Comparison of ENCODE assay signal across 23 mouse cellular contexts in genomic region chr2:156077461-156077860, GRCm38 (mm10). TPM values are rescaled to one million over a fixed set of nuclear protein-coding genes. Genes with fewer than 3 reads are reported as not detected.
"Had no signal": no experiment of that assay in that cellular context is flagged by ENCODE, and none has a peak within 500 bp of the region (broad histone marks: within the 10 kb centered on the region; RNA-seq: fewer than 3 reads in every experiment).

No protein-coding gene starts in this region.

- H3K4me1 ChIP-seq: midbrain, embryonic 15.5 days; neural tube, embryonic 12.5 days had no signal

- H3K27me3 ChIP-seq: liver, embryonic 13.5 days; midbrain, embryonic 12.5 days; midbrain, embryonic 15.5 days; neural tube, embryonic 12.5 days; neural tube, embryonic 15.5 days had no signal

- DNase-seq: layer of hippocampus, adult 9-11 months; liver, embryonic 13.5 days; lung, adult 2 months; lung, postnatal 14 days; lung, postnatal 4 days; right cerebral cortex, adult 18-20 months; right cerebral cortex, postnatal 14 days; right cerebral cortex, postnatal 4 days; thymus, postnatal 25 days had no signal

- H3K4me2 ChIP-seq: liver, embryonic 13.5 days; midbrain, embryonic 12.5 days; midbrain, embryonic 15.5 days; neural tube, embryonic 12.5 days; neural tube, embryonic 15.5 days had no signal

- H3K9ac ChIP-seq: liver, embryonic 13.5 days; midbrain, embryonic 12.5 days; midbrain, embryonic 15.5 days; neural tube, embryonic 12.5 days; neural tube, embryonic 15.5 days had no signal

- H3K4me3 ChIP-seq: layer of hippocampus, adult 2 months; liver, embryonic 13.5 days; midbrain, embryonic 12.5 days; midbrain, embryonic 15.5 days; neural tube, embryonic 12.5 days; neural tube, embryonic 15.5 days had no signal

- H3K27ac ChIP-seq: layer of hippocampus, adult 2 months; liver, embryonic 13.5 days; midbrain, embryonic 12.5 days; midbrain, embryonic 15.5 days; neural tube, embryonic 12.5 days; neural tube, embryonic 15.5 days had no signal

- H3K9me3 ChIP-seq: liver, embryonic 13.5 days; midbrain, embryonic 12.5 days; midbrain, embryonic 15.5 days; neural tube, embryonic 12.5 days; neural tube, embryonic 15.5 days had no signal

- ATAC-seq: inflammation-experienced regulatory T-cells, adult 6 months; midbrain, embryonic 15.5 days had no signal

RNA-seq across cellular contexts. Expression of gene Fer1l4, which starts 24.7 kb away (rescaled TPM):
- total RNA-seq: layer of hippocampus, adult 2 months; layer of hippocampus, postnatal 25 days; left cerebral cortex, adult 18-20 months; left cerebral cortex, postnatal 36 days; liver, adult 2 months; megakaryocyte, adult 5-6 weeks had no signal
- polyA plus RNA-seq: inflammation-experienced regulatory T-cells, adult 6 months; limb, embryonic 11.5 days; liver, embryonic 13.5 days; liver, embryonic 16.5 days; lung, embryonic 16.5 days; midbrain, embryonic 12.5 days; midbrain, embryonic 15.5 days; neural tube, embryonic 12.5 days had no signal
